Mouse (Mus musculus): ENCODE measurements around the gene Zfp791. TPM values are rescaled to one million over a fixed set of nuclear protein-coding genes. Genes with fewer than 3 reads are reported as not detected.
"Not testable (repeated sequence)": the region's sequence is repeated elsewhere in the genome, so short reads cannot be mapped to it uniquely, and the experiment has no call there.

Gene Zfp791
- total and polyA plus RNA-seq, 3 experiments: 0.25 to 2.0 (median 1.6) TPM

- peak; percentile 96 for DNase-seq
Measured at GRCm38 (mm10) chr8:85083108-85083813, 39.6 kb downstream of the Zfp791 start, which contains the start of gene Man2b1. Gene Man2b1 (plus strand): TSS chr8:85083270.

- not testable (repeated sequence) for DNase-seq
Measured at GRCm38 (mm10) chr8:85082169-85082568, 40.7 kb downstream of the Zfp791 start.

GRCm38 (mm10) chr8:85081216-85081555, 41.7 kb downstream of the Zfp791 start, which contains the start of gene Wdr83:
Gene Wdr83 (minus strand): TSS chr8:85081306.
- DNase-seq: peak; percentile 62

- DNase-seq: peak; percentile 69
Measured at GRCm38 (mm10) chr8:85080532-85081215, 42.2 kb downstream of the Zfp791 start, which contains the start of gene Wdr83os. Gene Wdr83os (plus strand): TSS chr8:85080740.

GRCm38 (mm10) chr8:85080214-85080531, 42.7 kb downstream of the Zfp791 start:
- no peak for DNase-seq

GRCm38 (mm10) chr8:85076993-85077392, 45.9 kb downstream of the Zfp791 start:
- DNase-seq: peak; percentile 81

- peak; percentile 54 for DNase-seq
Measured at GRCm38 (mm10) chr8:85076001-85076400, 46.9 kb downstream of the Zfp791 start.

GRCm38 (mm10) chr8:85074617-85075016, 48.3 kb downstream of the Zfp791 start:
- DNase-seq: no peak

GRCm38 (mm10) chr8:85074167-85074566, 48.7 kb downstream of the Zfp791 start:
- no peak for DNase-seq

GRCm38 (mm10) chr8:85073041-85073612, 49.8 kb downstream of the Zfp791 start:
- no peak for DNase-seq

GRCm38 (mm10) chr8:85072364-85072929, 50.4 kb downstream of the Zfp791 start:
- DNase-seq: no peak

GRCm38 (mm10) chr8:85071514-85072281, 51.2 kb downstream of the Zfp791 start, which contains the start of gene Dhps:
Gene Dhps (plus strand): TSS chr8:85071757.
- DNase-seq: peak; percentile 93

- DNase-seq: peak; percentile 53
Measured at GRCm38 (mm10) chr8:85071041-85071440, 51.9 kb downstream of the Zfp791 start.

GRCm38 (mm10) chr8:85067982-85068381, 54.9 kb downstream of the Zfp791 start, which contains the start of gene Gm5741:
Gene Gm5741 (minus strand): TSS chr8:85067982.
- no peak for DNase-seq

- DNase-seq: no peak
Measured at GRCm38 (mm10) chr8:85067155-85067554, 55.7 kb downstream of the Zfp791 start.

GRCm38 (mm10) chr8:85065213-85065612, 57.7 kb downstream of the Zfp791 start:
- DNase-seq: no peak

- DNase-seq: no peak
Measured at GRCm38 (mm10) chr8:85062603-85063002, 60.3 kb downstream of the Zfp791 start.

GRCm38 (mm10) chr8:85059879-85060616, 62.8 kb downstream of the Zfp791 start, which contains the start of gene Fbxw9:
Gene Fbxw9 (plus strand): TSS chr8:85060055.
- peak; percentile 91 for DNase-seq

Data from adrenal gland, adult 2 months (tissue).